Mouse (Mus musculus) cortical plate, adult 2 months (tissue): Measurements from ENCODE around the gene Olfr1212. TPM values are rescaled to one million over a fixed set of nuclear protein-coding genes. Genes with fewer than 3 reads are reported as not detected.

Experiments
- H3K27ac ChIP-seq: fragments of 200-500 bp; 2 replicates; pipeline ENCODE4 v1.5.1; 2012; ENCODE audit warnings: low read length, control low read depth, inconsistent platforms; ENCODE audit not compliant: insufficient read depth
- H3K4me1 ChIP-seq: fragments of 200-500 bp; 2 replicates; pipeline ENCODE4 v1.6.1; 2011; ENCODE audit warnings: low read length; ENCODE audit not compliant: control insufficient read depth, insufficient read depth
- H3K4me3 ChIP-seq: fragments of 200-500 bp; 2 replicates; pipeline ENCODE4 v1.5.1; 2011; ENCODE audit warnings: mild to moderate bottlenecking, low read length, control low read depth; ENCODE audit not compliant: insufficient read depth
- CTCF ChIP-seq: fragments of 200-500 bp; IDR thresholded peaks from 2 replicates; pipeline ENCODE4 v1.5.1; 2011; ENCODE audit warnings: mild to moderate bottlenecking, control low read depth, low read length; ENCODE audit not compliant: insufficient read depth; ENCODE audit errors: extremely low read depth
- POLR2A ChIP-seq: fragments of 200-500 bp; IDR thresholded peaks from 2 replicates; pipeline ENCODE4 v1.6.1; 2011; ENCODE audit warnings: mild to moderate bottlenecking, low read length, control low read depth; ENCODE audit not compliant: insufficient read depth; ENCODE audit errors: extremely low read depth
- polyA plus RNA-seq: library from polyadenylated mRNA; depleted of rRNA; stranded (reverse); fragments of >200 nt; gene quantifications from 2 replicates; pipeline ENCODE4 v1.2.3, GENCODE M21; 2012; rRNA removed

The Olfr1212 gene
- not detected in 2 replicates for polyA plus RNA-seq

GRCm38 (mm10) chr2:88953669-88954068 lies at the start of gene Olfr1212:
Gene Olfr1212, plus strand, starts transcription at chr2:88953969.
- no peak for TF ChIP-seq POLR2A
- no peak for TF ChIP-seq CTCF
- H3K27ac ChIP-seq = no peak within 1 kb of the TSS
- H3K4me1 ChIP-seq = no peaks in the 10 kb centered on the region
- H3K4me3 ChIP-seq = no peak within 1 kb of the TSS

DNA sequence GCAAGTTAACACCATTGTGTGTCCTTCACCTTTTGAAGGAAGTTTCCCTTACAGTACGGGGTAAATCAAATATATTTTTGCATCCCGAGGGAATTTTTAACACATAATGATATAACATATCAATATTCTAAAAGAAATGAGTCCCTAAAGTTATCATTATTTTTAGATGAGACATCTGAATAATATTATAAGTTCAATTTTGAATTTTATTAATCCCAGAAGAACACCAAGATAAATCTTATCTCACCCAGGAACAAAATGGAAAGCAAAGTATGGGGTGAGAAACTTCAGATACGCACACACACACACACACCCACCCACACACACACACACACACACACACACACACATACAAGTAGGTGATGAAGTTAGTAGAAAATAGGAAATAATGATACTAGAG lies 38.7 kb upstream of the Olfr1212 start, which contains the start of gene Olfr1209:
Gene Olfr1209 (minus strand): TSS at position 101 of the 400 bp plus-strand sequence.
- Histone ChIP-seq H3K4me3 (no peak within 1 kb of the TSS), H3K27ac (no peak within 1 kb of the TSS), H3K4me1 (no peaks in the 10 kb centered on the region)
- TF ChIP-seq POLR2A = no peak
- TF ChIP-seq CTCF = no peak

DNA sequence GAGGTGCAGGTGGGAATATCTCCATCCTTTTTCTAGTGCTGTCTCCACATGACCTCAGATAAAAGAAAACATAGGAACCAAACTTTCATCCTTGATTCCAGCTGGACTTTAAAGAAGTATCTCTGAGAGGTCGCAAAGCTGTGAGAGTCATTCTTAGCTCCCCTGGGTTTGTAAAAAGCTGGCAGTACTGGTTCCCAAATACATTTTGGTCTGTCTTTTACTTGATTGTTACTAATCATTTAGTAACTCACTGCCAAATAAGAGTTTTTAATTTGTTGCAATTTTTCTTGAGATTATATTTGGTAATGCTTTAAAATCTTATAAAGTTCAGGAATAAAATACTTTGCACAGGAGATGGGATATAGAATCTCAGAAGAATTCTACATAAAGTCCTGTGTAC lies 15.8 kb upstream of the Olfr1212 start, which contains the start of gene Olfr1211:
Gene Olfr1211 (minus strand): TSS at position 101 of the 400 bp plus-strand sequence.
- Histone ChIP-seq H3K4me1 (no peaks in the 10 kb centered on the region), H3K4me3 (no peak within 1 kb of the TSS), H3K27ac (no peak within 1 kb of the TSS)
- no peak for TF ChIP-seq CTCF
- TF ChIP-seq POLR2A = no peak

GRCm38 (mm10) chr2:88980181-88980580 lies 26.4 kb downstream of the Olfr1212 start, which contains the start of gene Gm13762:
Gene Gm13762, minus strand, starts transcription at chr2:88980281.
- no peak for TF ChIP-seq CTCF
- TF ChIP-seq POLR2A = no peak
- H3K4me3 ChIP-seq = no peak within 1 kb of the TSS
- H3K4me1 ChIP-seq = no peaks in the 10 kb centered on the region
- no peak within 1 kb of the TSS for H3K27ac ChIP-seq

DNA sequence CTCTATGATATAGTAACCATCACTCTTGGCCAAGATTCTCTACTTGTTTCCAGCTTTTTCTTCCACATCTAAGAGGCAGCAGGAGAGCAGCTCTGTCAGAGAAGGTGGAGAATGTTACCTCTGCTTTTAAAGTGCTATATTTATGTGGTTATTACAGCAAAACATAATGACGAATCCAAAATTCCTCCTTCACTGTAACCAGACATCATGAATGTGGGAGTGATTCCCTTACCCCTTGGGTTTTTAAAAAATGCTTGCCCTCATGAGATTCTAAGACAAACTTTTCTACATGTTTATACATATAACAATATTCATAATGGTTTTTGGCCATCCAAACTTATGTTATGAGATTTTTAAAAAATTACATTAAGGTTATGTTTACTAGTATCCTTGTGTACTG lies 38.8 kb downstream of the Olfr1212 start, which contains the start of gene Olfr1214:
Gene Olfr1214 (minus strand): TSS at position 101 of the 400 bp plus-strand sequence.
- no peaks in the 10 kb centered on the region for H3K4me1 ChIP-seq
- TF ChIP-seq POLR2A (no peak), CTCF (no peak)
- H3K27ac ChIP-seq = no peak within 1 kb of the TSS
- H3K4me3 ChIP-seq = no peak within 1 kb of the TSS

- Histone ChIP-seq H3K4me3 (no peak within 1 kb of the TSS), H3K27ac (no peak within 1 kb of the TSS), H3K4me1 (no peaks in the 10 kb centered on the region)
- TF ChIP-seq CTCF (no peak), POLR2A (no peak)
Observed at GRCm38 (mm10) chr2:89006873-89007272, 53.1 kb downstream of the Olfr1212 start, which contains the start of gene Olfr1215. Gene Olfr1215, minus strand, starts transcription at chr2:89006973.

Other genes with a start within 250 kb of the Olfr1212 start
- not detected in 2 replicates for gene Olfr1196, start 249.4 kb upstream of the Olfr1212 start, polyA plus RNA-seq
- gene Olfr1197, start 221.6 kb upstream of the Olfr1212 start, polyA plus RNA-seq = not detected in 2 replicates
- not detected in 2 replicates for gene Olfr1198, start 202.6 kb upstream of the Olfr1212 start, polyA plus RNA-seq
- not detected in 2 replicates for gene Olfr1199, start 193.5 kb upstream of the Olfr1212 start, polyA plus RNA-seq
- not detected in 2 replicates for gene Olfr1200, start 183.5 kb upstream of the Olfr1212 start, polyA plus RNA-seq
- gene Olfr1201, start 160.9 kb upstream of the Olfr1212 start, polyA plus RNA-seq = not detected in 2 replicates
- not detected in 2 replicates for gene Olfr1202, start 139.5 kb upstream of the Olfr1212 start, polyA plus RNA-seq
- not detected in 2 replicates for gene Olfr1205, start 124.2 kb upstream of the Olfr1212 start, polyA plus RNA-seq
- not detected in 2 replicates for gene Olfr1204, start 104.7 kb upstream of the Olfr1212 start, polyA plus RNA-seq
- gene Olfr1206, start 90.7 kb upstream of the Olfr1212 start, polyA plus RNA-seq = not detected in 2 replicates
- gene Olfr1208, start 51.7 kb upstream of the Olfr1212 start, polyA plus RNA-seq = not detected in 2 replicates
- not detected in 2 replicates for gene Olfr1209, start 38.8 kb upstream of the Olfr1212 start, polyA plus RNA-seq
- gene Olfr1211, start 15.9 kb upstream of the Olfr1212 start, polyA plus RNA-seq = not detected in 2 replicates
- gene Gm13762, start 26.3 kb downstream of the Olfr1212 start, polyA plus RNA-seq = 0.04 TPM in 1 of 2 replicates, not detected in the other
- gene Olfr1214, start 38.7 kb downstream of the Olfr1212 start, polyA plus RNA-seq = not detected in 2 replicates
- not detected in 2 replicates for gene Olfr1215, start 53.0 kb downstream of the Olfr1212 start, polyA plus RNA-seq
- not detected in 2 replicates for gene Olfr1216, start 64.4 kb downstream of the Olfr1212 start, polyA plus RNA-seq
- gene Olfr1217, start 78.1 kb downstream of the Olfr1212 start, polyA plus RNA-seq = not detected in 2 replicates
- gene Olfr1218, start 107.2 kb downstream of the Olfr1212 start, polyA plus RNA-seq = not detected in 2 replicates
- not detected in 2 replicates for gene Olfr1219, start 129.5 kb downstream of the Olfr1212 start, polyA plus RNA-seq
- gene Olfr1220, start 152.9 kb downstream of the Olfr1212 start, polyA plus RNA-seq = not detected in 2 replicates
- gene Olfr1221, start 163.3 kb downstream of the Olfr1212 start, polyA plus RNA-seq = not detected in 2 replicates
- gene Olfr1222, start 179.1 kb downstream of the Olfr1212 start, polyA plus RNA-seq = not detected in 2 replicates
- gene Olfr1223, start 197.6 kb downstream of the Olfr1212 start, polyA plus RNA-seq = not detected in 2 replicates
- gene Olfr1224-ps1, start 210.1 kb downstream of the Olfr1212 start, polyA plus RNA-seq = not detected in 2 replicates
- not detected in 2 replicates for gene Olfr1225, start 220.7 kb downstream of the Olfr1212 start, polyA plus RNA-seq
- gene Olfr1226, start 246.1 kb downstream of the Olfr1212 start, polyA plus RNA-seq = not detected in 2 replicates